Mouse (Mus musculus) heart, embryonic 12.5 days (tissue): ENCODE results near the gene Btn2a2. TPM values are rescaled to one million over a fixed set of nuclear protein-coding genes. Genes with fewer than 3 reads are reported as not detected.

Experiments used
- ATAC-seq: fragments of 200-750 bp; cut with Nextera tagmentation; 2 replicates; pipeline ENCODE4 v1.8.0; 2017; ENCODE audit warnings: moderate TSS enrichment, moderate library complexity; ENCODE audit not compliant: insufficient number of reproducible peaks, low FRiP score
- H3K27ac ChIP-seq: fragments of 300-500 bp; sonication (generic); 2 replicates; pipeline ENCODE4 v1.5.1; 2016; ENCODE audit warnings: mild to moderate bottlenecking, moderate library complexity; ENCODE audit not compliant: poor library complexity, severe bottlenecking
- H3K27me3 ChIP-seq: fragments of 300-500 bp; sonication (generic); replicated peaks from 2 replicates; pipeline ENCODE4 v1.6.1; 2016; ENCODE audit warnings: mild to moderate bottlenecking, moderate library complexity
- H3K36me3 ChIP-seq: fragments of 300-500 bp; sonication (generic); 2 replicates; pipeline ENCODE4 v1.6.1; 2016; ENCODE audit warnings: mild to moderate bottlenecking, moderate library complexity
- H3K4me1 ChIP-seq: fragments of 300-500 bp; sonication (generic); replicated peaks from 2 replicates; pipeline ENCODE4 v1.6.1; 2016; ENCODE audit warnings: mild to moderate bottlenecking
- H3K4me2 ChIP-seq: fragments of 300-500 bp; sonication (generic); 2 replicates; pipeline ENCODE4 v1.6.1; 2016; ENCODE audit warnings: mild to moderate bottlenecking, moderate library complexity
- H3K4me3 ChIP-seq: fragments of 300-500 bp; sonication (generic); 2 replicates; pipeline ENCODE4 v1.5.1; 2016; ENCODE audit warnings: mild to moderate bottlenecking
- H3K9ac ChIP-seq: fragments of 300-500 bp; sonication (generic); 2 replicates; pipeline ENCODE4 v1.6.1; 2016; ENCODE audit warnings: mild to moderate bottlenecking, moderate library complexity
- H3K9me3 ChIP-seq: fragments of 300-500 bp; sonication (generic); replicated peaks from 2 replicates; pipeline ENCODE4 v1.6.1; 2016; ENCODE audit warnings: mild to moderate bottlenecking, moderate library complexity
- WGBS: fragments of 180-500 bp; shearing (Covaris S2); methylation state at CpG from one replicate; pipeline ENCODE4 v1.1.7; 2016; 5-methylcytosine and 5-hydroxymethylcytosine counted together
- polyA plus RNA-seq: library from polyadenylated mRNA; unstranded; fragments of >200 nt; fragmentation: Nextera tagmentation; extraction: Ambion mirVana; gene quantifications from 2 replicates; pipeline ENCODE4 v1.2.1, GENCODE M21; 2016

Gene Btn2a2
- polyA plus RNA-seq, 1 experiment from 2014 or later: 0.45 TPM

- Histone ChIP-seq H3K9me3 (no peaks in the 10 kb centered on the region), H3K36me3 (no peaks in the 10 kb centered on the region), H3K4me1 (peaks cover 13% of the 10 kb centered on the region), H3K27ac (no peak overlapping the region), H3K4me3 (peak overlapping the region; percentile 46), H3K4me2 (peak overlapping the region; percentile 63), H3K9ac (peak overlapping the region; percentile 49; the same call in 1 of the 2 replicates), H3K27me3 (peaks cover 7% of the 10 kb centered on the region; the same call in 1 of the 2 replicates)
- ATAC-seq: no peak
- WGBS: 7% methylated on average over 14 of the region's 14 CpGs
Measured at GRCm38 (mm10) chr13:23491990-23492389, 3.3 kb upstream of the Btn2a2 start.

GRCm38 (mm10) chr13:23491263-23491662, 2.6 kb upstream of the Btn2a2 start:
- H3K4me3 ChIP-seq: no peak overlapping the region
- no peak overlapping the region for H3K27ac ChIP-seq
- H3K27me3 ChIP-seq: peaks cover 8% of the 10 kb centered on the region; the same call in 1 of the 2 replicates
- H3K9ac ChIP-seq: no peak overlapping the region
- H3K9me3 ChIP-seq: no peaks in the 10 kb centered on the region
- H3K4me1 ChIP-seq: peaks cover 13% of the 10 kb centered on the region
- 10% methylated on average over 1 of the region's 1 CpGs for WGBS
- H3K4me2 ChIP-seq: no peak overlapping the region
- no peak for ATAC-seq
- no peaks in the 10 kb centered on the region for H3K36me3 ChIP-seq

GRCm38 (mm10) chr13:23490863-23491262, 2.2 kb upstream of the Btn2a2 start:
- Histone ChIP-seq H3K27ac (no peak overlapping the region), H3K27me3 (peaks cover 8% of the 10 kb centered on the region; the same call in 1 of the 2 replicates), H3K4me1 (peaks cover 13% of the 10 kb centered on the region), H3K9ac (no peak overlapping the region), H3K4me3 (no peak overlapping the region), H3K4me2 (no peak overlapping the region), H3K9me3 (no peaks in the 10 kb centered on the region), H3K36me3 (no peaks in the 10 kb centered on the region)
- 21% methylated on average over 1 of the region's 1 CpGs for WGBS
- ATAC-seq: no peak

- no peak for ATAC-seq
- Histone ChIP-seq H3K9ac (no peak overlapping the region), H3K27me3 (peaks cover 8% of the 10 kb centered on the region; the same call in 1 of the 2 replicates), H3K9me3 (no peaks in the 10 kb centered on the region), H3K4me3 (no peak overlapping the region), H3K4me2 (no peak overlapping the region), H3K36me3 (no peaks in the 10 kb centered on the region), H3K4me1 (peaks cover 5% of the 10 kb centered on the region), H3K27ac (no peak overlapping the region)
- 44% methylated on average over 5 of the region's 5 CpGs for WGBS
Measured at GRCm38 (mm10) chr13:23485271-23485670, 3.4 kb downstream of the Btn2a2 start.

GRCm38 (mm10) chr13:23483153-23483552, 5.5 kb downstream of the Btn2a2 start:
- 78% methylated on average over 2 of the region's 2 CpGs for WGBS
- Histone ChIP-seq H3K27me3 (peaks cover 8% of the 10 kb centered on the region; the same call in 1 of the 2 replicates), H3K4me3 (no peak overlapping the region), H3K27ac (no peak overlapping the region), H3K4me1 (peaks cover 2% of the 10 kb centered on the region), H3K4me2 (no peak overlapping the region), H3K9ac (no peak overlapping the region), H3K9me3 (no peaks in the 10 kb centered on the region), H3K36me3 (no peaks in the 10 kb centered on the region)
- no peak for ATAC-seq

- H3K4me1 ChIP-seq: no peaks in the 10 kb centered on the region
- no peak overlapping the region for H3K9ac ChIP-seq
- no peak overlapping the region for H3K4me3 ChIP-seq
- H3K27ac ChIP-seq: no peak overlapping the region
- 17% methylated on average over 2 of the region's 2 CpGs for WGBS
- no peak overlapping the region for H3K4me2 ChIP-seq
- no peak for ATAC-seq
- H3K36me3 ChIP-seq: no peaks in the 10 kb centered on the region
- no peaks in the 10 kb centered on the region for H3K27me3 ChIP-seq
- no peaks in the 10 kb centered on the region for H3K9me3 ChIP-seq
Measured at GRCm38 (mm10) chr13:23475658-23476057, 13.0 kb downstream of the Btn2a2 start.

GRCm38 (mm10) chr13:23466911-23467310, 21.7 kb downstream of the Btn2a2 start:
- Histone ChIP-seq H3K27me3 (no peaks in the 10 kb centered on the region), H3K36me3 (no peaks in the 10 kb centered on the region), H3K9ac (no peak overlapping the region), H3K27ac (no peak overlapping the region), H3K4me2 (no peak overlapping the region), H3K4me3 (no peak overlapping the region), H3K9me3 (no peaks in the 10 kb centered on the region), H3K4me1 (peaks cover 15% of the 10 kb centered on the region)
- ATAC-seq: peak; percentile 66
- WGBS: 2% methylated on average over 9 of the region's 9 CpGs

- H3K36me3 ChIP-seq: no peaks in the 10 kb centered on the region
- H3K4me1 ChIP-seq: peaks cover 15% of the 10 kb centered on the region
- no peaks in the 10 kb centered on the region for H3K9me3 ChIP-seq
- H3K9ac ChIP-seq: no peak overlapping the region
- no peak overlapping the region for H3K27ac ChIP-seq
- no peak overlapping the region for H3K4me3 ChIP-seq
- 59% methylated on average over 1 of the region's 1 CpGs for WGBS
- no peaks in the 10 kb centered on the region for H3K27me3 ChIP-seq
- peak overlapping the region; percentile 92; the same call in 1 of the 2 replicates for H3K4me2 ChIP-seq
- ATAC-seq: no peak
Measured at GRCm38 (mm10) chr13:23466306-23466705, 22.4 kb downstream of the Btn2a2 start.

GRCm38 (mm10) chr13:23465600-23466109, 23.0 kb downstream of the Btn2a2 start, which contains the start of gene Btn1a1:
Gene Btn1a1 (minus strand): TSS chr13:23465901.
- ATAC-seq: no peak
- H3K9ac ChIP-seq: peak within 1 kb of the TSS; percentile 68
- no peaks in the 10 kb centered on the region for H3K9me3 ChIP-seq
- peak within 1 kb of the TSS; percentile 92 for H3K4me2 ChIP-seq
- 0% methylated on average over 7 of the region's 7 CpGs for WGBS
- peaks cover 15% of the 10 kb centered on the region for H3K4me1 ChIP-seq
- no peaks in the 10 kb centered on the region for H3K36me3 ChIP-seq
- peak within 1 kb of the TSS; percentile 66 for H3K4me3 ChIP-seq
- H3K27me3 ChIP-seq: no peaks in the 10 kb centered on the region
- no peak within 1 kb of the TSS for H3K27ac ChIP-seq

GRCm38 (mm10) chr13:23464841-23465366, 23.8 kb downstream of the Btn2a2 start:
- Histone ChIP-seq H3K9ac (peak overlapping the region; percentile 68), H3K4me1 (peaks cover 15% of the 10 kb centered on the region), H3K4me3 (peak overlapping the region; percentile 66), H3K36me3 (no peaks in the 10 kb centered on the region), H3K4me2 (peak overlapping the region; percentile 92), H3K27ac (no peak overlapping the region), H3K27me3 (no peaks in the 10 kb centered on the region), H3K9me3 (no peaks in the 10 kb centered on the region)
- ATAC-seq: no peak
- 2% methylated on average over 11 of the region's 11 CpGs for WGBS

- peak; percentile 71 for ATAC-seq
- H3K9ac ChIP-seq: peak overlapping the region; percentile 68
- H3K4me3 ChIP-seq: peak overlapping the region; percentile 66
- H3K9me3 ChIP-seq: no peaks in the 10 kb centered on the region
- H3K27me3 ChIP-seq: no peaks in the 10 kb centered on the region
- peak overlapping the region; percentile 92 for H3K4me2 ChIP-seq
- peaks cover 18% of the 10 kb centered on the region for H3K4me1 ChIP-seq
- H3K36me3 ChIP-seq: no peaks in the 10 kb centered on the region
- under 1% methylated on average over 29 of the region's 29 CpGs for WGBS
- H3K27ac ChIP-seq: peak overlapping the region; percentile 40
Measured at GRCm38 (mm10) chr13:23464224-23464637, 24.4 kb downstream of the Btn2a2 start.
